Mouse (Mus musculus) CH12.LX (cell line): ENCODE results near the gene Mob3c.

Experiments
- CHD1 ChIP-seq: IDR thresholded peaks from 2 replicates; pipeline ENCODE4 v1.6.1; 2012; ENCODE audit warnings: low read depth, low read length, improper control_type of control experiment, inconsistent platforms
- CHD2 ChIP-seq: IDR thresholded peaks from 2 replicates; pipeline ENCODE4 v1.6.1; 2011; ENCODE audit warnings: low read length, improper control_type of control experiment
- CTCF ChIP-seq, 2 experiments: IDR thresholded peaks in 1 of 2; conservative IDR thresholded peaks in 1 of 2; 2 replicates each; pipeline ENCODE4 v1.5.1; 2011 to 2012; ENCODE audit warnings: low read depth in 2 of 2, low read length in 2 of 2, improper control_type of control experiment in 1 of 2, inconsistent platforms in 1 of 2, mild to moderate bottlenecking in 1 of 2, moderate library complexity in 1 of 2
- SMC3 ChIP-seq: IDR thresholded peaks from 2 replicates; pipeline ENCODE4 v1.6.1; 2011; ENCODE audit warnings: low read depth, low read length, improper control_type of control experiment
- ZC3H11A ChIP-seq: IDR thresholded peaks from 2 replicates; pipeline ENCODE4 v1.6.1; 2012; ENCODE audit warnings: low read depth, mild to moderate bottlenecking, inconsistent platforms, low read length, improper control_type of control experiment
- ZMIZ1 ChIP-seq: IDR thresholded peaks from 2 replicates; pipeline ENCODE4 v1.6.1; 2012; ENCODE audit warnings: low read depth, mild to moderate bottlenecking, inconsistent platforms, low read length, improper control_type of control experiment

- TF ChIP-seq ZC3H11A (no peak), CTCF (conservative IDR thresholded peaks at IDR 0.05 in 1 of 2, IDR thresholded peaks at IDR 0.05 in 1 of 2; ENCODE audit: low read depth in 2 of 2, low read length in 2 of 2) (no peak), ZMIZ1 (no peak), SMC3 (no peak), CHD2 (no peak), CHD1 (no peak)
Measured at GRCm38 (mm10) chr4:115780918-115781317, 47.0 kb upstream of the Mob3c start, which contains the start of gene Tex38.
